Mouse (Mus musculus): ENCODE measurements around the gene Zfp790. TPM values are rescaled to one million over a fixed set of nuclear protein-coding genes. Genes with fewer than 3 reads are reported as not detected.

Zfp790 gene
- 20.7 and 23.0 TPM in 2 replicates for polyA plus RNA-seq (2016; fragmentation: Nextera tagmentation; extraction: Ambion mirVana)

GRCm38 (mm10) chr7:29815910-29816429, at the start of gene Zfp790:
TSS of gene Zfp790 (plus strand) at chr7:29816114.
- Histone ChIP-seq H3K9me3 (no peaks in the 10 kb centered on the region), H3K4me2 (peak within 1 kb of the TSS; percentile 70), H3K9ac (peak within 1 kb of the TSS; percentile 70), H3K4me1 (peaks cover 39% of the 10 kb centered on the region), H3K36me3 (replicated peaks) (peaks cover 1% of the 10 kb centered on the region; the same call in 1 of the 2 replicates), H3K27me3 (no peaks in the 10 kb centered on the region), H3K4me3 (replicated peaks) (peak within 1 kb of the TSS; percentile 70), H3K27ac (peak within 1 kb of the TSS; percentile 84)
- WGBS = 0% methylated on average over 26 of the region's 26 CpGs
- peak; percentile 94 for ATAC-seq (ENCODE audit: low FRiP score)

- WGBS = 3% methylated on average over 15 of the region's 15 CpGs
- peak overlapping the region; percentile 51 for H3K27ac ChIP-seq
Measured at GRCm38 (mm10) chr7:29767058-29767686, 48.7 kb upstream of the Zfp790 start.

GRCm38 (mm10) chr7:29768090-29768900, 47.6 kb upstream of the Zfp790 start, which contains the start of gene Zfp84:
TSS of gene Zfp84 (plus strand) at chr7:29768552.
- under 1% methylated on average over 32 of the region's 32 CpGs for WGBS
- Histone ChIP-seq H3K4me1 (peaks cover 20% of the 10 kb centered on the region), H3K9ac (peak within 1 kb of the TSS; percentile 67), H3K4me3 (replicated peaks) (peak within 1 kb of the TSS; percentile 73), H3K36me3 (replicated peaks) (peaks cover 11% of the 10 kb centered on the region), H3K27me3 (no peaks in the 10 kb centered on the region), H3K9me3 (no peaks in the 10 kb centered on the region), H3K27ac (peak within 1 kb of the TSS; percentile 65; the same call in 1 of the 2 replicates), H3K4me2 (peak within 1 kb of the TSS; percentile 75)
- ATAC-seq (ENCODE audit: low FRiP score) = peak; percentile 95

More at GRCm38 (mm10) chr7:29767058-29767686, 48.7 kb upstream of the Zfp790 start:
- Histone ChIP-seq H3K4me3 (replicated peaks) (peak overlapping the region; percentile 73), H3K4me2 (peak overlapping the region; percentile 75), H3K36me3 (replicated peaks) (peaks cover 8% of the 10 kb centered on the region), H3K9ac (peak overlapping the region; percentile 56), H3K27me3 (no peaks in the 10 kb centered on the region), H3K4me1 (peaks cover 20% of the 10 kb centered on the region), H3K9me3 (no peaks in the 10 kb centered on the region)
- peak; percentile 67 for ATAC-seq (ENCODE audit: low FRiP score)

GRCm38 (mm10) chr7:29768980-29769379, 46.9 kb upstream of the Zfp790 start:
- peak overlapping the region; percentile 75 for H3K4me2 ChIP-seq
- H3K4me1 ChIP-seq = peaks cover 20% of the 10 kb centered on the region
- no peak overlapping the region for H3K27ac ChIP-seq
- H3K9ac ChIP-seq = peak overlapping the region; percentile 67
- H3K9me3 ChIP-seq = no peaks in the 10 kb centered on the region
- H3K36me3 ChIP-seq (replicated peaks) = peaks cover 18% of the 10 kb centered on the region
- WGBS = 8% methylated on average over 10 of the region's 10 CpGs
- H3K27me3 ChIP-seq = no peaks in the 10 kb centered on the region
- H3K4me3 ChIP-seq (replicated peaks) = peak overlapping the region; percentile 73
- no peak for ATAC-seq (ENCODE audit: low FRiP score)

GRCm38 (mm10) chr7:29773503-29773902, 42.4 kb upstream of the Zfp790 start:
- H3K4me3 ChIP-seq (replicated peaks) = no peak overlapping the region
- no peak for ATAC-seq (ENCODE audit: low FRiP score)
- H3K36me3 ChIP-seq (replicated peaks) = peaks cover 61% of the 10 kb centered on the region
- H3K9me3 ChIP-seq = no peaks in the 10 kb centered on the region
- peaks cover 11% of the 10 kb centered on the region for H3K4me1 ChIP-seq
- H3K27me3 ChIP-seq = no peaks in the 10 kb centered on the region
- 89% methylated on average over 7 of the region's 7 CpGs for WGBS
- no peak overlapping the region for H3K9ac ChIP-seq
- H3K27ac ChIP-seq = no peak overlapping the region
- H3K4me2 ChIP-seq = no peak overlapping the region

- H3K9me3 ChIP-seq = no peaks in the 10 kb centered on the region
- no peak overlapping the region for H3K27ac ChIP-seq
- H3K9ac ChIP-seq = no peak overlapping the region
- H3K4me3 ChIP-seq (replicated peaks) = no peak overlapping the region
- WGBS = 94% methylated on average over 3 of the region's 3 CpGs
- no peak for ATAC-seq (ENCODE audit: low FRiP score)
- no peak overlapping the region for H3K4me2 ChIP-seq
- H3K36me3 ChIP-seq (replicated peaks) = peaks cover 70% of the 10 kb centered on the region
- no peaks in the 10 kb centered on the region for H3K27me3 ChIP-seq
- H3K4me1 ChIP-seq = peaks cover 6% of the 10 kb centered on the region
Measured at GRCm38 (mm10) chr7:29774371-29774770, 41.5 kb upstream of the Zfp790 start.

GRCm38 (mm10) chr7:29776568-29776967, 39.3 kb upstream of the Zfp790 start:
- 96% methylated on average over 19 of the region's 19 CpGs for WGBS
- Histone ChIP-seq H3K4me3 (replicated peaks) (no peak overlapping the region), H3K4me1 (no peaks in the 10 kb centered on the region), H3K9ac (no peak overlapping the region), H3K27me3 (no peaks in the 10 kb centered on the region), H3K4me2 (no peak overlapping the region), H3K9me3 (no peaks in the 10 kb centered on the region), H3K27ac (no peak overlapping the region), H3K36me3 (replicated peaks) (peaks cover 69% of the 10 kb centered on the region)
- ATAC-seq (ENCODE audit: low FRiP score) = no peak

GRCm38 (mm10) chr7:29777372-29777771, 38.5 kb upstream of the Zfp790 start:
- H3K9ac ChIP-seq = no peak overlapping the region
- H3K4me2 ChIP-seq = no peak overlapping the region
- no peaks in the 10 kb centered on the region for H3K9me3 ChIP-seq
- no peak overlapping the region for H3K27ac ChIP-seq
- no peaks in the 10 kb centered on the region for H3K4me1 ChIP-seq
- 96% methylated on average over 10 of the region's 10 CpGs for WGBS
- H3K4me3 ChIP-seq (replicated peaks) = no peak overlapping the region
- no peaks in the 10 kb centered on the region for H3K27me3 ChIP-seq
- H3K36me3 ChIP-seq (replicated peaks) = peaks cover 64% of the 10 kb centered on the region
- no peak for ATAC-seq (ENCODE audit: low FRiP score)

GRCm38 (mm10) chr7:29783871-29784551, 31.9 kb upstream of the Zfp790 start, which contains the start of gene Zfp30:
TSS of gene Zfp30 (plus strand) at chr7:29783998.
- peak within 1 kb of the TSS; percentile 90 for H3K9ac ChIP-seq
- H3K27me3 ChIP-seq = no peaks in the 10 kb centered on the region
- peaks cover 30% of the 10 kb centered on the region for H3K36me3 ChIP-seq (replicated peaks)
- under 1% methylated on average over 45 of the region's 45 CpGs for WGBS
- peak within 1 kb of the TSS; percentile 91 for H3K27ac ChIP-seq
- peak within 1 kb of the TSS; percentile 82 for H3K4me3 ChIP-seq (replicated peaks)
- peaks cover 16% of the 10 kb centered on the region for H3K4me1 ChIP-seq
- H3K4me2 ChIP-seq = peak within 1 kb of the TSS; percentile 83
- H3K9me3 ChIP-seq = no peaks in the 10 kb centered on the region
- peak; percentile 97 for ATAC-seq (ENCODE audit: low FRiP score)

- no peak overlapping the region for H3K27ac ChIP-seq
- peaks cover 34% of the 10 kb centered on the region for H3K36me3 ChIP-seq (replicated peaks)
- H3K27me3 ChIP-seq = no peaks in the 10 kb centered on the region
- H3K9me3 ChIP-seq = no peaks in the 10 kb centered on the region
- no peak for ATAC-seq (ENCODE audit: low FRiP score)
- WGBS = 61% methylated on average over 8 of the region's 8 CpGs
- H3K4me3 ChIP-seq (replicated peaks) = peak overlapping the region; percentile 82
- H3K9ac ChIP-seq = peak overlapping the region; percentile 56; the same call in 1 of the 2 replicates
- H3K4me2 ChIP-seq = peak overlapping the region; percentile 83
- peaks cover 16% of the 10 kb centered on the region for H3K4me1 ChIP-seq
Measured at GRCm38 (mm10) chr7:29785023-29785422, 30.9 kb upstream of the Zfp790 start.

- Histone ChIP-seq H3K4me1 (peaks cover 16% of the 10 kb centered on the region), H3K4me2 (peak overlapping the region; percentile 83), H3K27me3 (no peaks in the 10 kb centered on the region), H3K9me3 (no peaks in the 10 kb centered on the region), H3K9ac (peak overlapping the region; percentile 56), H3K27ac (no peak overlapping the region), H3K4me3 (replicated peaks) (peak overlapping the region; percentile 82), H3K36me3 (replicated peaks) (peaks cover 43% of the 10 kb centered on the region)
- WGBS = 86% methylated on average over 5 of the region's 5 CpGs
- no peak for ATAC-seq (ENCODE audit: low FRiP score)
Measured at GRCm38 (mm10) chr7:29785888-29786287, 30.0 kb upstream of the Zfp790 start.

- no peak overlapping the region for H3K4me2 ChIP-seq
- no peak for ATAC-seq (ENCODE audit: low FRiP score)
- H3K36me3 ChIP-seq (replicated peaks) = peaks cover 66% of the 10 kb centered on the region
- no peak overlapping the region for H3K9ac ChIP-seq
- no peaks in the 10 kb centered on the region for H3K4me1 ChIP-seq
- H3K4me3 ChIP-seq (replicated peaks) = no peak overlapping the region
- 33% methylated on average over 27 of the region's 27 CpGs for WGBS
- H3K27me3 ChIP-seq = peaks cover 13% of the 10 kb centered on the region; the same call in 1 of the 2 replicates
- peaks cover 7% of the 10 kb centered on the region; the same call in 1 of the 2 replicates for H3K9me3 ChIP-seq
- H3K27ac ChIP-seq = no peak overlapping the region
Measured at GRCm38 (mm10) chr7:29792906-29793305, 23.0 kb upstream of the Zfp790 start.

All from forebrain, embryonic 12.5 days (tissue).